Mouse (Mus musculus) heart, embryonic 15.5 days (tissue): Measurements from ENCODE around the gene Gm21739. TPM values are rescaled to one million over a fixed set of nuclear protein-coding genes. Genes with fewer than 3 reads are reported as not detected.
"Not testable (repeated sequence)": the region's sequence is repeated elsewhere in the genome, so short reads cannot be mapped to it uniquely, and the experiment has no call there.

Source experiments
- ATAC-seq: fragments of 200-750 bp; cut with Nextera tagmentation; replicated peaks from 2 replicates; pipeline ENCODE4 v1.8.0; 2017; ENCODE audit warnings: low read depth, moderate TSS enrichment; ENCODE audit not compliant: insufficient number of reproducible peaks, insufficient read depth, low FRiP score
- H3K27ac ChIP-seq: fragments of 300-500 bp; sonication (generic); 2 replicates; pipeline ENCODE4 v1.5.1; 2015; ENCODE audit warnings: mild to moderate bottlenecking, inconsistent platforms
- H3K27me3 ChIP-seq: fragments of 300-500 bp; sonication (generic); 2 replicates; pipeline ENCODE4 v1.6.1; 2015; ENCODE audit warnings: inconsistent platforms
- H3K36me3 ChIP-seq: fragments of 300-500 bp; sonication (generic); 2 replicates; pipeline ENCODE4 v1.6.1; 2015; ENCODE audit warnings: mild to moderate bottlenecking, inconsistent platforms
- H3K4me1 ChIP-seq: fragments of 300-500 bp; sonication (generic); replicated peaks from 2 replicates; pipeline ENCODE4 v1.6.1; 2015; ENCODE audit warnings: inconsistent platforms
- H3K4me2 ChIP-seq: fragments of 300-500 bp; sonication (generic); 2 replicates; pipeline ENCODE4 v1.6.1; 2015; ENCODE audit warnings: inconsistent platforms, mild to moderate bottlenecking, moderate library complexity
- H3K4me3 ChIP-seq: fragments of 300-500 bp; sonication (generic); 2 replicates; pipeline ENCODE4 v1.5.1; 2015; ENCODE audit warnings: mild to moderate bottlenecking, inconsistent platforms
- H3K9ac ChIP-seq: fragments of 300-500 bp; sonication (generic); 2 replicates; pipeline ENCODE4 v1.6.1; 2015; ENCODE audit warnings: mild to moderate bottlenecking, inconsistent platforms
- H3K9me3 ChIP-seq: fragments of 300-500 bp; sonication (generic); replicated peaks from 2 replicates; pipeline ENCODE4 v1.6.1; 2016; ENCODE audit warnings: inconsistent platforms
- WGBS: fragments of 180-500 bp; shearing (Covaris S2); methylation state at CpG from one replicate; pipeline ENCODE4 v1.1.7; 2015; ENCODE audit warnings: mixed read lengths; 5-methylcytosine and 5-hydroxymethylcytosine counted together
- polyA plus RNA-seq: library from polyadenylated mRNA; unstranded; fragments of >200 nt; fragmentation: Nextera tagmentation; extraction: Ambion mirVana; gene quantifications from 2 replicates; pipeline ENCODE4 v1.2.1, GENCODE M21; 2015

Gene Gm21739
- polyA plus RNA-seq, result not detected in 2 replicates

DNA sequence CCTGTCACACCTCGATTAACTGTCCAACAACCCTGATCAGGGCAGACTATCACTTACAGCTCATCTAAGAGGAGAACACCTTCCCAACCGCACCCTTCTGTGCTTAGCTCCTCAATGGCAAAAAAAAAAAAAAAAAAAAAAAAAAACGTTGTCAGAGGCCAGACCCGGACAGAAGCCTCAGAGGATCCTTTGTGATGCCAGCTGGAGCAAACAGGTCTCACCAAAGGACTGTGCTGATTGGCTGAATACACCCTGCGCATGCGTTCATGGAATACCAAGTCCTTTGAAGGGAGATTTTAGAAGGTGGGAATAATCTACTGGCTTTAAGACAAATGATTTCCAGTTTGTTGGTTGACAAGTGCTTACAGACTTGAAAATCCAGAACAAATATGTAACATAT lies at the start of gene Gm21739:
Gene Gm21739, minus strand, starts transcription at position 101 of the 400 bp plus-strand sequence.
- not testable (repeated sequence) for H3K36me3 ChIP-seq, H3K9me3 ChIP-seq, H3K4me3 ChIP-seq, H3K4me2 ChIP-seq, H3K27ac ChIP-seq, H3K9ac ChIP-seq, H3K4me1 ChIP-seq, ATAC-seq, H3K27me3 ChIP-seq
- no CpG with 5 or more reads among the region's 6 CpGs for WGBS
